Mouse (Mus musculus) intestine, embryonic 15.5 days (tissue): ENCODE measurements around the gene Rpn1. TPM values are rescaled to one million over a fixed set of nuclear protein-coding genes. Genes with fewer than 3 reads are reported as not detected.

Experiments used
- ATAC-seq: fragments of 200-750 bp; cut with Nextera tagmentation; 2 replicates; pipeline ENCODE4 v1.8.0; 2017; ENCODE audit warnings: moderate TSS enrichment, moderate library complexity
- H3K27ac ChIP-seq: fragments of 300-500 bp; sonication (generic); 2 replicates; pipeline ENCODE4 v1.5.1; 2015; ENCODE audit warnings: mild to moderate bottlenecking, inconsistent platforms
- H3K27me3 ChIP-seq: fragments of 300-500 bp; sonication (generic); replicated peaks from 2 replicates; pipeline ENCODE4 v1.6.1; 2015; ENCODE audit warnings: inconsistent platforms
- H3K36me3 ChIP-seq: fragments of 300-500 bp; sonication (generic); 2 replicates; pipeline ENCODE4 v1.6.1; 2015; ENCODE audit warnings: inconsistent platforms
- H3K4me1 ChIP-seq: fragments of 300-500 bp; sonication (generic); replicated peaks from 2 replicates; pipeline ENCODE4 v1.6.1; 2015; ENCODE audit warnings: inconsistent platforms
- H3K4me2 ChIP-seq: fragments of 300-500 bp; sonication (generic); replicated peaks from 2 replicates; pipeline ENCODE4 v1.6.1; 2015; ENCODE audit warnings: mild to moderate bottlenecking, inconsistent platforms
- H3K4me3 ChIP-seq: fragments of 300-500 bp; sonication (generic); replicated peaks from 2 replicates; pipeline ENCODE4 v1.5.1; 2015; ENCODE audit warnings: inconsistent platforms
- H3K9ac ChIP-seq: fragments of 300-500 bp; sonication (generic); 2 replicates; pipeline ENCODE4 v1.6.1; 2015; ENCODE audit warnings: inconsistent platforms
- H3K9me3 ChIP-seq: fragments of 300-500 bp; sonication (generic); 2 replicates; pipeline ENCODE4 v1.6.1; 2016; ENCODE audit warnings: inconsistent platforms
- WGBS: fragments of 180-500 bp; shearing (Covaris S2); methylation state at CpG from one replicate; pipeline ENCODE4 v1.1.7; 2015; 5-methylcytosine and 5-hydroxymethylcytosine counted together
- polyA plus RNA-seq: library from polyadenylated mRNA; unstranded; fragments of >200 nt; fragmentation: Nextera tagmentation; extraction: Ambion mirVana; gene quantifications from 2 replicates; pipeline ENCODE4 v1.2.1, GENCODE M21; 2015

Gene Rpn1
- polyA plus RNA-seq, 1 experiment from 2014 or later = 425 TPM

DNA sequence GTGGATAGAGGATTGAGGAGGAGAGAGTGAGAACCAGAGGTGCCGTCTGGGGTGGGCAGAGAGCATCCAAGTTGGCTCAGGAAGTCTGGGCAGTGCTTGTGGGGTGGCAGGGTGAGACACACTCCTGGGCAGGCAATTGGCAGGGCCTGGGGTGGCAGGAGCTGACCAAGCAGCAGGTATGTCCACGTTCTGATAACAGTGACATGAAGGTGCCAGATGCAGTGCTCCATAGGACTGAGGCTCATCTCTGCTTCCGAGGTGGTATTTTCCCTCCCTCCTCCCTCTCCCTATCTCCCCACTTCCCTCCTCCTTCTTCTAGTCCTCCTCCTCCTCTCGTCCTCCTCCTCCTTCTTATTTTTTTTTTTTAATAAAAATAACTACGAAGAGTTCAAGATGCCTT lies 47.2 kb downstream of the Rpn1 start:
- Histone ChIP-seq H3K36me3 (no peaks in the 10 kb centered on the region), H3K4me1 (peaks cover 8% of the 10 kb centered on the region; the same call in 1 of the 2 replicates), H3K27ac (no peak overlapping the region), H3K4me3 (no peak overlapping the region), H3K27me3 (peaks cover 4% of the 10 kb centered on the region; the same call in 1 of the 2 replicates), H3K9me3 (no peaks in the 10 kb centered on the region), H3K9ac (no peak overlapping the region), H3K4me2 (no peak overlapping the region)
- ATAC-seq = no peak
- WGBS = 31% methylated on average over 5 of the region's 5 CpGs

DNA sequence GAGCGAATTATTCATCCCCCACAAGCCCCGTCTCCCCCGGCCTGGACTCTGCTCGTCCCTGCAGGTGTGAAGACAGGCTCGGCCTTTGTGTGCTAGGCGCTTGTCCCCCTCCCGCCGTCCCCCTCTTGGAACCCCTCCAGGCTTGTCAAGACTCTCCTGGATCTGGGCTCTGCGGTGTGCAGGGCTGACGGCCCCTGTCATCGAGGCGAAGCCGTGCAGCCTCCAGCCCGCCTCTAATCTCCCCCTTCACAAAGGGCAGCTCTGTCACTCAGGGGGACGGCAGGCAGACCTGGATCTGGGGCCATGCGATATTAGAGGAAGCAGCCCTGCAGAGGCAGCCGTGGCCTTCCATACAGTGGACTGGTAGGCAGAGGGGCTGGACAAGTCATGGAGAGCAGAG lies 47.8 kb downstream of the Rpn1 start:
- 5% methylated on average over 17 of the region's 17 CpGs for WGBS
- no peaks in the 10 kb centered on the region for H3K9me3 ChIP-seq
- H3K36me3 ChIP-seq = no peaks in the 10 kb centered on the region
- H3K4me1 ChIP-seq = peaks cover 10% of the 10 kb centered on the region; the same call in 1 of the 2 replicates
- 0 out of 2 replicates have a peak overlapping the region, but pooled peaks have one; percentile 26 for H3K4me2 ChIP-seq
- no peak overlapping the region for H3K27ac ChIP-seq
- peaks cover 4% of the 10 kb centered on the region; the same call in 1 of the 2 replicates for H3K27me3 ChIP-seq
- H3K9ac ChIP-seq = no peak overlapping the region
- H3K4me3 ChIP-seq = no peak overlapping the region
- no peak for ATAC-seq

DNA sequence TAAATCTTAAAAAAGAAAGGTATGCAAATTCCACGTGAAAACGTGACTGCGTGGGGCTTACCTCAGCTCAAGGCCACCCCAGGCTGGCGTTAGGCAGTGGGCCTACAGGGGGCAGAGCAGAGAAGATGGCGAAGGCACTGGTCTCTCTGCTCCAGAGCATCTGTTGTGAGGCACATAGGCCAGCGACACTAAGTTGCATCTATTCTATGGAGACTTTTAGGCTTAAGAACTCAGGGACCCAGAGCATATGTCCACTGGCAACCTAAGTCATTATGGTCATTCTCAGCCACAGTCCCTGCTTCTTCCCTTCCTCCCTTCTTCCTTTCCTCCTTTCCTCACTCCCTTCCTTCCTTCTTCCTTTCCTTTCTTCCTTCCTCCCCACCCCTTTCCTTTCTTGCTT lies 48.8 kb downstream of the Rpn1 start:
- H3K27me3 ChIP-seq = peaks cover 4% of the 10 kb centered on the region; the same call in 1 of the 2 replicates
- H3K4me3 ChIP-seq = no peak overlapping the region
- no peak overlapping the region for H3K27ac ChIP-seq
- no peak overlapping the region for H3K9ac ChIP-seq
- ATAC-seq = no peak
- H3K36me3 ChIP-seq = no peaks in the 10 kb centered on the region
- no peaks in the 10 kb centered on the region for H3K9me3 ChIP-seq
- H3K4me2 ChIP-seq = no peak overlapping the region
- H3K4me1 ChIP-seq = peaks cover 10% of the 10 kb centered on the region; the same call in 1 of the 2 replicates
- WGBS = 78% methylated on average over 6 of the region's 6 CpGs

DNA sequence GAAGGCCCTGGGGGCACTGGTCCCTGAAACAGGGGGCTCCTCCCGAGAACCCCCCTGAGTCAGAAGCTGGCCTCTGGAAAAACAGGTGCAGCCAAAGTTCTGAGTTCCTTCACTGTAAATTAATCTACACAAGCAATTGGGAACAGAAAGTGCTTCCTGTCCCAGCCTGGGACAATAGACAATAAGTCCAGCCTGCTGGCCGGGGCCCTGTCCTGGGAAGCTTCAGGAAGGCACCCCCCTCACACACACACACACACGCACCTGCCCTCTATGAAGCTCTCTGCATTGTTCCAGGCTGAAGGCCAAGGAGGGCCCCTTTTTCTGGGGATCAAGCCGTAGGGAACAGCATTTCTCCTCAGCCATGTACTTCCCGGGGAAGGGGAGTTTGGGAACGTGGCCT lies 49.6 kb downstream of the Rpn1 start:
- Histone ChIP-seq H3K9me3 (no peaks in the 10 kb centered on the region), H3K9ac (no peak overlapping the region), H3K4me1 (peaks cover 10% of the 10 kb centered on the region; the same call in 1 of the 2 replicates), H3K4me3 (no peak overlapping the region), H3K27me3 (peaks cover 4% of the 10 kb centered on the region; the same call in 1 of the 2 replicates), H3K36me3 (no peaks in the 10 kb centered on the region), H3K4me2 (no peak overlapping the region), H3K27ac (no peak overlapping the region)
- ATAC-seq = no peak
- 61% methylated on average over 6 of the region's 6 CpGs for WGBS

DNA sequence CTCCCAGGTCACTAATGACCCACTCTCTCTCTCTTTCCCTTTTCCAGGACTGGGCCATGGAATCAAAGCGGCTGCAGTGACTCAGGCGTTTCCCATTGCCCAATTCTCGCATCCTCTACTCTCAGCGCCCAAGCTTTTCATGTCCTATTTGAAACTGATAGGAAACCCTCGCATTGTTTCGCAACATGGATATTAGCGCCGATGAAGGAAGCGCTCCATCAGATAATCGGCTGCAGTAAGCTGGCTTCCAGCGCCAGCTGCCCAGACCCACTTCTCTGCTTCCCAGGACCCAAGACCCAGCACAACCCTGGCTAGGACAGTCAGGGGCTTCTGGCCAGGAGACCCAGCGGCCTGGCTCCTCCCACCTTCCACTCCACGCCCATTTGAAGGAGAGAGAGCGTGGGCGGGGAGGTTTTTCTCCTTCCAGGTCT lies 51.9 kb downstream of the Rpn1 start:
- Histone ChIP-seq H3K4me3 (peak overlapping the region; percentile 31), H3K9me3 (no peaks in the 10 kb centered on the region), H3K4me2 (peak overlapping the region; percentile 65), H3K4me1 (peaks cover 10% of the 10 kb centered on the region; the same call in 1 of the 2 replicates), H3K27ac (no peak overlapping the region), H3K27me3 (peaks cover 4% of the 10 kb centered on the region; the same call in 1 of the 2 replicates), H3K36me3 (no peaks in the 10 kb centered on the region), H3K9ac (no peak overlapping the region)
- 24% methylated on average over 15 of the region's 15 CpGs for WGBS
- ATAC-seq = no peak

DNA sequence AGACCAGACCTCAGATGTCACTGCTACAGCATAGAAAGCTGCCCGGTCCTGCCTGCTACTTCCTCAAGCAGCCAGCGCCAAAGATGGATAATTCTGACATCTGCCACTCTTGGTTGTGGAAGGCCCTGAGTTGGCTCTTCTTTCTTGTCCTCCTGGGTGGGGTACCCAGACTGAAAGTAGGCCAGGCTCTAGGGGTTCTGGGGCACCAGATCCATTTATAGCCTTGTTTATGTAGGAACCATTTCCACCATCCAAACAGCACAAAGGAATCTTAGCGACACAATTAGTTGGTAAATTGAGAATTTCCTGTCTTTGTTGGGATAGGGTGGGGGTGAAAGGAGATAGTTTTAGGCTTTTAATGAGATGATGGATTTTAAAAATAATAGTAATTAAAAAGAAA lies 54.2 kb downstream of the Rpn1 start:
- no peak overlapping the region for H3K27ac ChIP-seq
- 73% methylated on average over 3 of the region's 3 CpGs for WGBS

DNA sequence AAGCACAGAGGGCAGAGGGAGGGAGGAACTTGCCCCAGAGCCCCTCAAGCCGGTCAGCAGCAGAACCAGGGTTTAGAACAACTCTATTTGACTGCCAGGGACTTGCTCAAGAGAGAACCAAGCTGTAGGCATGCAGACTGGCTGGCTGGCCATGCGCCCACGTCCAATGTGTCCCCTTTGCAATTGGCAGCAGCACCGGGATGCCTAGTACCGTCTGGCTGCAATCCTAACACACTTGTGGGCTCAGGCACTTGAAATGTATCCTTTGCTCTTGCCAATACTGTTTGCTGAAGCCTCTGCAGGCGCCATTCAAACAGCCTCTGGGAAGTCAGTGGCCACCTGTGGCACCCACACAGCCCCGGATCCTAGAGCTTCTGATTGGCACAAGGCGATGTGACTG lies 56.0 kb downstream of the Rpn1 start:
- H3K27me3 ChIP-seq = 0 out of 2 replicates have a peak, but pooled peaks cover 4% of the 10 kb centered on the region
- no peaks in the 10 kb centered on the region for H3K9me3 ChIP-seq
- no peaks in the 10 kb centered on the region for H3K36me3 ChIP-seq
- H3K4me3 ChIP-seq = no peak overlapping the region
- no peak overlapping the region for H3K27ac ChIP-seq
- no peak overlapping the region for H3K9ac ChIP-seq
- WGBS = 62% methylated on average over 8 of the region's 8 CpGs
- H3K4me1 ChIP-seq = peaks cover 5% of the 10 kb centered on the region; the same call in 1 of the 2 replicates
- H3K4me2 ChIP-seq = no peak overlapping the region
- no peak for ATAC-seq

More for the DNA sequence above, 54.2 kb downstream of the Rpn1 start:
- ATAC-seq = no peak
- Histone ChIP-seq H3K36me3 (no peaks in the 10 kb centered on the region), H3K4me2 (no peak overlapping the region), H3K9me3 (no peaks in the 10 kb centered on the region), H3K27me3 (0 out of 2 replicates have a peak, but pooled peaks cover 4% of the 10 kb centered on the region), H3K9ac (no peak overlapping the region), H3K4me3 (no peak overlapping the region), H3K4me1 (peaks cover 5% of the 10 kb centered on the region; the same call in 1 of the 2 replicates)

DNA sequence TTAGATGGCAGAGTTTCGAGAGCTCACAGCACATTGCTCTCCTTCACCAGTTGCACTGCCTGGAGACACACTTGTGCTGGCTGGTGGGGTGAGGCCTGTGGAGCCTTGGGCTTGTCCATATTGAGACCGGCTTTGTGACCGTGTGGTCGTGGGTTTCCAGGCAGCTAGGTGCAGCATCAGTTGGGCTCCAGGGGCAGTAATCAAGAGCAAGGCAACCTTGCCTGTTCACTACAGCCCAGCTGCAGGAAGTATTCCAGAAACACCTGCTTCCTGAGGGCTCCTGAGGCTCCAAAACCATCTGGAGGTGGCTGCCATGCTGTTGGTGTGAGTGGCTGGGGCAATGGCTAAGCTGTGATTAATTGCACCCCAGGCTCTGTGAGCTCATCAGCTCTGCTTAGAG lies 61.5 kb downstream of the Rpn1 start:
- Histone ChIP-seq H3K4me1 (peaks cover 4% of the 10 kb centered on the region; the same call in 1 of the 2 replicates), H3K4me2 (no peak overlapping the region), H3K27me3 (no peaks in the 10 kb centered on the region), H3K27ac (no peak overlapping the region), H3K36me3 (no peaks in the 10 kb centered on the region), H3K4me3 (no peak overlapping the region), H3K9me3 (no peaks in the 10 kb centered on the region), H3K9ac (no peak overlapping the region)
- ATAC-seq = no peak
- WGBS = 74% methylated on average over 4 of the region's 4 CpGs

DNA sequence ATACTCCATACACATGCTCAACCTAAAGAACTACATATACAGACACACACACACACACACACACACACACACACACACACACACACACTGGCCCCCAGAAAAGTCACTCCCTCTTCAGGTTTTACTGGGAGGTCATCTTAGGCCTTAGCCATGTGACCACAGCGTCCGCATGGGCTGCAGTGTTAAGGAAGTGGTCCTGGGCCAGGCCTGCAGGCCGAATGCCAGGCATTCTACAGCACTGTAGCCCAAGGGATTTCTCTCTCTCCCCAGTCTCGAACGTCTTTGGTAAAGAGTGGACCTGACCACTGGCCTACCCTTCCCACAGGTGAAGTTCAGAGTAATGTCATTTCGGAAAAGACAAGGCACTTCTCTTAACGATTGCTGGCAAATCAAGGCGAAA lies 62.3 kb downstream of the Rpn1 start:
- no peak for ATAC-seq
- WGBS = 74% methylated on average over 8 of the region's 8 CpGs

DNA sequence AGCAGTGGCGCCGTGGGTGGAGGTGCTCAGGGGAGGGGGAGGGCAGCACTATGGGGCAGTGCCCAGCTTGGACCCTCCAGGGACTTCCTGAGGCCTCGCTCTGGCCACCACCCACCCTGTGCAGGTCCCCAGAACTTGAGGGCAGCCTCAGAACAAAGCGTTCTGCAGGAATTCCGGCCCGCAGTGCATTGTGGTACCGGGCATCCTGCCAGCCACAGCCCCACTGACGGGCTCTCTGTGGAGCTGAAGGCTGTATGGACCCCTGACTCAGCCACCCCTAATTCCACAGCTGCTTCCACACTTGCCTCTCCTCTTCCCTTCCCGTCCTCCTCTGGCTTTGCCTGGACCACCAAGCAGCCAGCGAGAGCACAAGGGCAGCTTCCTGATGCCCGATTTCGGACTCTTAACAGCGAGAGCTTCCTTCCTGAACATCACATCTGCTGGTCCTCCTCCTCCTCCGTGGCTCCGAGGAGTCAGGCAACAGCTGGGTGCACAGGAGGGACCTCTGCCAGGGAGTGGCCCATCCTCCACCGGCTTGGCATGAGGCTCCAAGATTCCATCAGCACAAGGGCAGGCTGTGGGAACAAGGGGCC lies 63.2 kb downstream of the Rpn1 start:
- Histone ChIP-seq H3K4me3 (no peak overlapping the region), H3K9me3 (no peaks in the 10 kb centered on the region), H3K27me3 (no peaks in the 10 kb centered on the region), H3K27ac (no peak overlapping the region), H3K4me1 (peaks cover 4% of the 10 kb centered on the region; the same call in 1 of the 2 replicates), H3K36me3 (no peaks in the 10 kb centered on the region), H3K4me2 (no peak overlapping the region), H3K9ac (no peak overlapping the region)
- WGBS = 74% methylated on average over 16 of the region's 16 CpGs
- no peak for ATAC-seq

More for the DNA sequence above, 62.3 kb downstream of the Rpn1 start:
- Histone ChIP-seq H3K27me3 (no peaks in the 10 kb centered on the region), H3K4me1 (peaks cover 4% of the 10 kb centered on the region; the same call in 1 of the 2 replicates), H3K9ac (no peak overlapping the region), H3K4me2 (no peak overlapping the region), H3K9me3 (no peaks in the 10 kb centered on the region), H3K27ac (no peak overlapping the region), H3K4me3 (no peak overlapping the region), H3K36me3 (no peaks in the 10 kb centered on the region)

DNA sequence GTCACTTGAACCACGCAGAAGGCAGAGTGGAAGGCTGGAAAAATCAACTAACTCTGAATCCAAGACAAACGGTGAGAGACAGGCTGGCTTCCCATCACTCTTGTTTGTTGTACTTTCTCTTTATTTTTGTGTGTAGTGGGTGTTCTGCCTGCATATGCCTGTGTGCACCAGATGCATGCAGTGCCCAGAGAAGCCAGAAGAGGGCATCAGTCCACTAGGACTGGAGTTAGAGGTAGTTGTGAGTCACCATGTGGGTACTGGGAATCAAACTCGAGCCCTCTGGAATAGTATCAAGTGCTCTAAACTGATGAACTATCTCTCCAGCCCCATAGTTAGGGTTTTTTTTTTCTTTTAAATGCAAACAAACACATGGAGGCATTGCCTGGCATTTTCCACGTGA lies 67.1 kb downstream of the Rpn1 start:
- no peaks in the 10 kb centered on the region for H3K9me3 ChIP-seq
- H3K4me1 ChIP-seq = peaks cover 4% of the 10 kb centered on the region; the same call in 1 of the 2 replicates
- H3K27me3 ChIP-seq = no peaks in the 10 kb centered on the region
- ATAC-seq = no peak
- 71% methylated on average over 4 of the region's 4 CpGs for WGBS
- no peak overlapping the region for H3K9ac ChIP-seq
- H3K4me3 ChIP-seq = no peak overlapping the region
- no peak overlapping the region for H3K27ac ChIP-seq
- H3K4me2 ChIP-seq = no peak overlapping the region
- no peaks in the 10 kb centered on the region for H3K36me3 ChIP-seq

DNA sequence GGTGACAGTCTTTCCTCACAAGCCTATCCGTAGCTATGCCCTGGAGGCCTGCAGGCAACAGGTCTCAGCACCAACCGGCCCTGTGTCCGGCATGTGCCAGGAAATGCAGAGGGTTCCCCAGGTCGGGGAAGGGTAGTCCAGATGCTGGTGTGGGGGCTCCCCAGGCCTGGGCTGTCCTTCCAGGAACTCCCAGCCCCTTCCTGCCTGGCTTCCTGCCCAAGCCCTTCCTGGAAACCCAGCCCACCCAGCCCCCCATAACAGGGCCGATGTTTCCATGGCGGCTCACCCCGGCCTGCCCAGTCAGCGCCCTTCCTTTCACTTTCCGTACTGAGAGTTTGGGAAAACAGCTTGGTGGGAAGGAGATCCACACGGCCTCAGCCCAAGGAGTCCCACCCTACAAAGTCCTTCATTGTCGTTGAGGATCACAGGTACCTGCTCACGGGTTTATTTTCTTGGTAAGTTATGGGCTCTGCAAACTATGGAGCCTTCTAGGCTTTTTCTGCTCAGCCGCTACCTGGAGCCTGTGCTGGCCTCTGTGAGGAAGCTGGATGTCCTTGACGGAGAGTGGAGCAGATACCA lies 67.9 kb downstream of the Rpn1 start:
- H3K36me3 ChIP-seq = no peaks in the 10 kb centered on the region
- H3K9me3 ChIP-seq = no peaks in the 10 kb centered on the region
- WGBS = 73% methylated on average over 14 of the region's 14 CpGs
- no peak overlapping the region for H3K9ac ChIP-seq
- no peak for ATAC-seq
- no peak overlapping the region for H3K4me3 ChIP-seq
- no peaks in the 10 kb centered on the region for H3K27me3 ChIP-seq
- H3K27ac ChIP-seq = no peak overlapping the region
- no peak overlapping the region for H3K4me2 ChIP-seq
- peaks cover 4% of the 10 kb centered on the region; the same call in 1 of the 2 replicates for H3K4me1 ChIP-seq
